Mouse (Mus musculus) embryo, embryonic 11.5 days (tissue): ENCODE measurements around the gene Sox4.
A peak's percentile ranks its signal among the peaks of the same experiment; 100 is the strongest.

Experiments used
- DNase-seq: peaks from one replicate; pipeline ENCODE4 v3.0.0-alpha.2; 2012; ENCODE audit warnings: low read depth, low spot score

Gene Sox4

DNA sequence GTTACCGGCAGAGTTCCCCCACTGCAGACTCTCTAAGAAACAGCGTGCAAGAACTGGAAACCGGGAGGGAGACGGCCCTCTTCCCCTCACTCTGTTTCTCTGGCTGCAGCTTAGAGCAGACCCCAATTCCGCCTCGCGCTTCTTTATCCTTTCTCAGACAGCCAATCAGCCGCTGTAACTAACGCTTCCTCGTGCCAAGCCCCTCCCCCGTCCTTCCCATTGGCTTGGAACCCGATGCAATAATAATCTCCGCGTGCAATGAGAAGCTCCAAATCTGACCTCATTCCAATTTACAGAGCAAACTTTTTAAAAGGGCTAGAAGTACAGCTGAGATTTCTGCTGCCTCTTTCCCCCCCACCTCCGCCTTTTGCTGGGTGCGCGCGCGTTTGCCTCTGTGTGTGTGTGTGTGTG is at the start of gene Sox4:
TSS of gene Sox4 (minus strand) at position 133 of the 411 bp plus-strand sequence.
- peak; percentile 94 for DNase-seq

DNA sequence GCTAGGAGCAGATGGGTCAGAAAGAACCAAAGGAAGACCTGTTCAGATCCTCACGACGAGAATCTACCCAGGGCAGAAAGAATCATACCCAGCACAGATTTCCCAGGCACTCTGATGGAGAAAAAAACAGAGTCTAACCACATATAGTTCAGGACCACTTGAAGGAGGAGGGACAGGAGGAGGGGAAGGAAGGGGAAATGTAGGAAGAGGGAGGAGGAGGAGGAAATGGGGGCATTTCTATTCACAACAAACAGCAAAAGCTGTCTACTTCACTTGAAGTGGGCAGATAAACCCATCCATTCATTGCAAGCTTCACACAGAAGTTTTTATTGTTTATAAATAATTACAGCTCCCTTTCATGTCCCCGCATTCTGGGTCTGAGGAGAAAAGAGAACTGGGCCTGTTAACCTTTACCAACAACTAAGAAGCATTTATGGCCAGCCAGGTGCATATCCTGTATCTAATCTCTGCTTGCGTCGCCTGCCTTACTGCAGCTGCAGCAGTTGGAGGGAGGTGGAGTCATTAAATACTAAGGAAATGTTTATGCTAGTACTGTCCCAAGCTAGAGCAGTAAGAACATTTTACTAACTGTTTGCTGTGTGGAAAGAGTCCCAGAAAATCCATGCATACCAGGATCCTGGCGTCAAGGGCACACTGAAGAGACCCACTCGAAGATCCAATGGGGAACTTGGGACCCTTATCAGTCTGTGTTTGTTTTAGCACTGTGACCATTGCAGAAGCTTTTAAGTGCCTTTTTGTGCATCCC is 38.6 kb upstream of the Sox4 start:
- DNase-seq = no peak

DNA sequence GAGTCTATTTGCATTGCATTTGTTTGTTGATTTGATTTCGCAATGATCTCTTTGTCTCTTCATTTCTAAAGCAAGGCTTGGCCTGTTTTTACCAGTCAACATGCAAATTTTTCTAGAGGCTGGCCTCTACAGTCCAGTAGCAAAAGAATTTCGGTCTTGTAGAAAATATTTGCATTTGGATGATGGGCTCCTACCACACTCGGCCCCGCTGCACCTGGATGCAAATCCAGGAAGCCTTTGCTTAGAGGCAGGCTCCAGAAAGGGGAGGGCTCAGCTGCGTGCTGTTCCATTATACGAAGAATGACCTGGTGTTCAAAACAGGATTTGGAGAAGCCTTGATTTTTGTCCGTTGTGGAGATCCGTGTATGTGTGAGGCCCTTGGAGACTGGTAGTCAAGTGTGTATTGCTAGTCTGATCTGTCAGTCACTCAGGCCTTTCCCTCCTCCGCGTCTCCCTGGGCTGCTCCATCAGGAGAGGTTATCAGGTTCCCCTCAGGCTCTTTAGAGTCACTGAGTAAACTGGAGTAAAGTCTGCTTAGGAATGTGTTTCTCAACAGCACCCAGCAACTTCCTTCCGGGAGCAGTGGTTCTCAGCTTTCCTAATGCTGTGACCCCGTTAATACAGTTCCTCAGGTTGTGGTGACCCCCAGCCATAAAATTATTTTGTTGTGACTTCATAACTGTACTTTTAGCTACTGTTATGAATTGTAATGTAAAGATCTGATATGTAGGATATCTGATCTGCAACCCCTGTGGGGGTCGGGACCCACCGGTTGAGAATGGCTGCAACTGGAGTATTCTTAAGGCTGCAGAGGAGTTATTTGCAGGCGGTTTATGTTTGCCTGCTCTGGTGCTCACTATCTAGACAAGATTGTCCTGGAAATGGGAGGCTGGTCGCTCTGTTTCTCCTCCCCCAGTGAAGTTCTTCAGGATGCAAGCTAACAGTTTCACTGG is 35.5 kb upstream of the Sox4 start:
- DNase-seq = no peak

GRCm38 (mm10) chr13:28980681-28981080 is 27.2 kb upstream of the Sox4 start:
- no peak for DNase-seq

GRCm38 (mm10) chr13:28975011-28975410 is 21.5 kb upstream of the Sox4 start:
- no peak for DNase-seq

GRCm38 (mm10) chr13:28974597-28974996 is 21.1 kb upstream of the Sox4 start:
- DNase-seq = no peak

DNA sequence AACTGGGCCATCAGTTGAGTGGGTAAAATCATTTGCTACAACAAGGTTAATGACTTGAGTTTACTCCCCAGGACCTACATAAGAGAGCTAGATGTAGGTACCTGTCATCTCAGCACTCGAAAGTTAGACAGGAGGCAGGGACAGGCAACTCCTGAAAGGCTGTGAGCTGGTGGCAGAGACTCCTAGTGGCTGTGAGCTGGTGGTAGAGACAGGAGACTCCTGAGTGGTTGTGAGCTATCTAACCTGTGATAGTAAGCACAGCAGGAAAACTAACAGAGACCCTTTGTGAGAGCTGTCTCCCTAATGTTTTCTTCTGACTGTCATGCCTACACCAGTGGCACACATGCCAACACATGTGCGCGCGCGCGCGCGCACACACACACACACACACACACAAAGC is 7.4 kb upstream of the Sox4 start:
- DNase-seq = no peak

GRCm38 (mm10) chr13:28959458-28959978 is 6.0 kb upstream of the Sox4 start:
- no peak for DNase-seq

GRCm38 (mm10) chr13:28959068-28959440 is 5.5 kb upstream of the Sox4 start:
- no peak for DNase-seq

GRCm38 (mm10) chr13:28958211-28959067 is 4.9 kb upstream of the Sox4 start:
- no peak for DNase-seq

DNA sequence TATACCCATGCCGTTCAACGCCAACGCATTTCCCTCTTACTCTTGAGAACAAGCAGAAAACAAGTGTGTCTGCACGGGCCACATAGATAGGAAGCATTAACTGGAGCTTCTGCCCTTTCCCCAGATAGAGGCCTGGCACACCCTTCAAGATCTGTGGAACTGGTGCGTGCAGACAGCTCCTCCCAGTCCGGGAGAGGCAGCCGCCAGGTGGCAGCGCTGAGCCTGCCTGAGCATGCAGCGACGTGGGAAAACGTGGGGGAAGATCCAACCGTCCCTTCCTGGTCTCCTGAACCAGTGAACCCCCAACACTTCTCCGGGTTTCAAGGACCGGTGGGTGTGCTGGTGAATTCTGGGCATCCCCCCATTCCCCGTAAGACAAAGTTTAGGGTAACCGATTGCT is 4.3 kb upstream of the Sox4 start:
- peak; percentile 89 for DNase-seq

DNA sequence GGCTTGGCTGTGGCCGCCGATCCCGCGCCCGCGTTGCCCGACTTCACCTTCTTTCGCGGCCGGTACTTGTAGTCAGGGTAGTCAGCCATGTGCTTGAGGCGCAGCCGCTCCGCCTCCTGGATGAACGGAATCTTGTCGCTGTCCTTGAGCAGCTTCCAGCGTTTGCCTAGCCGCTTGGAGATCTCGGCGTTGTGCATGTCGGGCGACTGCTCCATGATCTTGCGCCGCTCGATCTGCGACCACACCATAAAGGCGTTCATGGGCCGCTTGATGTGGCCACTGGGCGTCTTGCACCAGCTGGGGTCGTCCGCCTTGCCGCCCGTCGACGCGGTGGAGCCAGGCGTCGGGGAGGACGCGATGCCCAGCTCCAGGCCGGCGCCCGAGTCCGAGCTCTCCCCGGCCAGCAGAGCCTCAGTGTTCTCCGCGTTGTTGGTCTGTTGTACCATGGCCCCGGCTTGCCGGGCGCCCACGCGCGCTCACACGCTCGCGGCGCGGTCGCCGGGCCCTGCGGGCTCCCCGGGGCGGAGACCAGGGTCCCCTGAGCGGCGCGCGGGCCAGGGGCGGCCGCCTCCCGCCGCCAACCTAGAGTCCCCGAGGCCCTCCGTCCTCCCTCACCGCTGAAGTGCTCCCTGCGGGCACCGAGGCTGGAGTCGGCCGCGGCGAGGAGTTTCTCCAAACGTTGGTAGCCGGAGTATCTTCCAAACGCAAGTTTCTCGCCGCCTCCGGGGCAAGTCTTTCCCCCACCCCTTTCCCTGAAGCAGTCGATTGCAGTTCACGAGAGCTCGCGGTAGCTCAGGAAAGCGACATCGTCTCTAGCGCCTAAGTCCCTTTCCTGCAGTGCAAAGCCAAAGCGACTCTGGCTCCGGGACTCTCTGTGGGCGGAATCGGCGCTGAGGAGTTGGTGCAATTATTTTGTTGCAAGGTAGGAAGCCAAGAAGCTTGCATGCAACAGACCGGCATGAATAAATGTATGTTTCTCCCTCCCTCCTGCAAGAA is 639 bp downstream of the Sox4 start:
- DNase-seq = no peak

DNA sequence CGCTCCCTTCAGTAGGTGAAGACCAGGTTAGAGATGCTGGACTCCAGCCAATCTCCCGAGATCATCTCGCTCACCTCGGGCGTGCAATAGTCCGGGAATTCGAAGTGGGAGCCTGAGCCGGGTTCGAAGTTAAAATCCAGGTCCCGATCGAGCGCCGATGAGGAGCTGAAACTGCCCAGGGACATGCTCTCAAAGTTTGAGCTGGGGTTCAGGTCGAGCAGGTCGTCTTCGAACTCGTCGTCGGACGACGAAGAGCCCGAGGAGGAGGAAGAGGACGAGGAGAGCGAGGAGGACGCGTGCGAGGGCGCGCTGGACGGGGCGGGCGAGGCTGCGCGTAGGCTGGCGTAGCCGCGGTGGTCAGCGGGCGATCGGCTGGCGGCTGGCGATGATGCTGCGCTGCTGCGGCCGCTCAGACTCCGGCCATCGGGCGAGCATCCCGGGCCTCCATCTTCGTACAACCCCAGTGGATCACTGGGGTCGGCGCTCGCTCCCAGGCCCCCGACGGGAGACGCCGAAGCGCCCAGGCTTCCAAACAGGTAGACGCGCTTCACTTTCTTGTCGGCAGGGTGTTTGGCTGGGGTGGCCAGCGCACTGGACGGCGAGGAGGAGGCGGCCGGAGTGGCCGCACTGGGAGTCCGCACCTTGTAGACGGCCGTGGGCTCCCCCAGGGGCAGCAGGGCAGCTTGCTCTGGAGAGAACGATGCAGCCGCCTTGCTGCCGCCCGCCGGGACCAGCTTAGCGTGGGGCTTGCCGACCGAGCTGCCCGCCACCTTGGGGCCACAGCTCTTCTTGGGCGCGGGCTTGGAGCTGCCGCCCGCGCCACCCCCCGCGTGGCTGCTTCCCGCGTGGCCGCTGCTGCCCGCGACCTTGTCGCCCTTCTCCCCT is 1.6 kb downstream of the Sox4 start:
- DNase-seq = no peak

- no peak for DNase-seq
Measured at GRCm38 (mm10) chr13:28950623-28951491, 2.7 kb downstream of the Sox4 start.

DNA sequence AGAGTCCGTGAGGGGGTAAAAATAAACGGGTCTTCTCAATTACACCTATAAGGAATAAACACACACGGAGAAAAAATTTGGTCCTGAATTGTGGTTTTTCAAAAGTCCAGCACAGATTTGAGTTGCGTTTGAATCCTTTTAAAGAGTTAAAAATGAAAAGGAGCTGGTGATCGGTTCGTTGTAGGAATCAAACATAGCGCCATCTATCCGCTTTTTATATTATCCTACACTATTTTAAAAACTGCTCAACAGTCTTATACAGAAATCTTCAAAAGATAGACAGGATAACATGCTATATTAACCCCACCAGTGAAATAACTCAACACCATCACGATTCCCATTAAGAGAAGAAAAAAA is 3.3 kb downstream of the Sox4 start:
- DNase-seq = no peak

DNA sequence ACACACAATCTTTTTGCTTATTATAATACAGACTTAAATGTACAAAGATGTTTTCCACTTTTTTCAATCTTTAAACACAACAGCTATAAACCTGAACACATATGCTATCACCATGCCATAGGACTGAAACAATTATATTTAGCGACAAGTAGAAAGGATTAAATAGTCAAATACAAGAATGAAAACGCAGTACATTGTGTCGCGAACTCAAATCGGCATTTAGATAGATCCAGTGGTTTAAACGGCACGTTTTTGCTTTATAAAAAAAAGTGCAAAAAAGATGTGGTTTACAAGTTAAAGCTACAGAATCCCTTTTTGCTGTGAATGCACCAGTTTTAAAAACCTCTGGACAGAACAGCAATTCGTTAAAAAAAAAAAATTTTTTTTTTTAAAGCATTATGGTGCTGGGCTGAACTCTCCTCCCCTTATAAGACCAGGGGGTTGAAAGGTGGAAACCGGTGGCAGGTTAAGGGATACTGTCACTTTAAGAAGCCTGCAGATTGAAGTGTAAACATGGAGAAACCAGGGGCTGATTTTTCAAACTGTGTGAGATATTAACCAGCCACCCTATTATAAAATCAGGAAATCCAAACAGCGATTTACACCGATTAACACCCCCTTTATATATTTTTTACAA is 4.1 kb downstream of the Sox4 start:
- no peak for DNase-seq

GRCm38 (mm10) chr13:28948541-28948940 is 5.0 kb downstream of the Sox4 start:
- DNase-seq = no peak
